ENCODE assay signal across 8 mouse cellular contexts in the genomic region with DNA sequence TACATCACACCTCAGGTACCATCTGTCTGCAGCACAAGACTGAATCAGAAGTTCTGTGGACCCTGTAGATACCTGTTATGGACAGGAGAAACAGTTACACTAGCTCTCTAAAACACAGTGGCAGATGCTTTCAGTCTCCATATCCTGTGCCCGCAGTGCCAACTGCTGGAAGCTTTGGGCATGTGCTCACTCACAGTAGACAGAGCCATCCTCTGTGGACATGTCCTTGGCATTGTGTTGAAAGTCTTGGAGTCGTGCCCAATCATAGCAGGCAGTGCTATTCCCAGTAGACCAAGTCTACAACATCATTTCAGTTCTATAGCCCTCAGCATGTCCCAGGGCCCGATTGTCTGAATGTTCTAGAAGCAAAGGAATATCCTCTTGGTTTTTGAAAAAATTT.
DNase-seq lines count a peak whose midpoint lies in the region; ATAC-seq lines count a peak whose summit lies in the region.

No protein-coding gene starts in this region.

- H3K9ac ChIP-seq in midbrain, embryonic 14.5 days (replicated peaks; ENCODE audit: low read length), result no peak overlapping the region

- H3K4me2 ChIP-seq in midbrain, embryonic 14.5 days (ENCODE audit: low read length), result no peak overlapping the region

- intact Hi-C loops in heart, postnatal 14 days (cut with DNase I), result no loop called here
- intact Hi-C loops in heart, postnatal 25 days (cut with DNase I), result no loop called here
- intact Hi-C loops in left cerebral cortex, postnatal 10 days (cut with DNase I), result no loop called here

- peak; percentile 2 to 34 for DNase-seq in heart, postnatal 14 days
- no peak for DNase-seq in heart, postnatal 25 days (ENCODE audit: low spot score)
- DNase-seq in midbrain, embryonic 14.5 days, result peak; percentile 46
- no peak for DNase-seq in midbrain, embryonic 10.5 days (ENCODE audit: low spot score)
- peak; percentile 84 for DNase-seq in adrenal gland, postnatal 14 days
- DNase-seq in left cerebral cortex, postnatal 10 days (ENCODE audit: extremely low spot score in 1 of 2, low spot score in 2 of 2), result peak; percentile 9 to 30
- DNase-seq in thymus, postnatal 10 days (ENCODE audit: low spot score in 2 of 2), result no peak
- no peak for DNase-seq in urinary bladder, adult 2 months (ENCODE audit: low spot score)

- no peak overlapping the region for H3K27ac ChIP-seq in midbrain, embryonic 14.5 days (replicated peaks; ENCODE audit: low read depth, low read length)
- no peak overlapping the region for H3K27ac ChIP-seq in midbrain, embryonic 10.5 days (replicated peaks)

- no peak overlapping the region for H3K4me3 ChIP-seq in midbrain, embryonic 14.5 days (replicated peaks; ENCODE audit: low read depth, low read length)
- no peak overlapping the region for H3K4me3 ChIP-seq in midbrain, embryonic 10.5 days

- no peaks in the 10 kb centered on the region for H3K36me3 ChIP-seq in midbrain, embryonic 14.5 days (ENCODE audit: control insufficient read depth, insufficient read depth, low read length)
- H3K36me3 ChIP-seq in midbrain, embryonic 10.5 days, result no peaks in the 10 kb centered on the region

- WGBS in midbrain, embryonic 14.5 days, result 80% methylated on average over 3 of the region's 3 CpGs
- WGBS in midbrain, embryonic 10.5 days, result 88% methylated on average over 3 of the region's 3 CpGs

- H3K4me1 ChIP-seq in midbrain, embryonic 14.5 days (ENCODE audit: control insufficient read depth, insufficient read depth, low read length), result no peaks in the 10 kb centered on the region
- H3K4me1 ChIP-seq in midbrain, embryonic 10.5 days, result peaks cover 3% of the 10 kb centered on the region

- no peak; the same call in 1 of the 2 replicates for ATAC-seq in midbrain, embryonic 14.5 days (ENCODE audit: low FRiP score, low TSS enrichment)

- H3K27me3 ChIP-seq in midbrain, embryonic 14.5 days (ENCODE audit: control insufficient read depth, insufficient read depth, low read length), result no peaks in the 10 kb centered on the region
- H3K27me3 ChIP-seq in midbrain, embryonic 10.5 days (ENCODE audit: low read depth, poor library complexity, severe bottlenecking), result no peaks in the 10 kb centered on the region

- H3K9me3 ChIP-seq in midbrain, embryonic 14.5 days (ENCODE audit: control insufficient read depth, low read length), result no peaks in the 10 kb centered on the region
- H3K9me3 ChIP-seq in midbrain, embryonic 10.5 days (replicated peaks), result no peaks in the 10 kb centered on the region

Comparison
In these comparisons a context has a peak if more than half of its experiments do, and no peak if none do; other contexts are left out.
1. DNase-seq: peak in heart, postnatal 14 days (2 of 2), midbrain, embryonic 14.5 days (single experiment), adrenal gland, postnatal 14 days (single experiment) and left cerebral cortex, postnatal 10 days (2 of 2); none in heart, postnatal 25 days (single experiment), midbrain, embryonic 10.5 days (single experiment), thymus, postnatal 10 days (0 of 2) and urinary bladder, adult 2 months (single experiment).